Mouse (Mus musculus) olfactory bulb, adult 2 months (tissue): ENCODE results near the gene Clybl. TPM values are rescaled to one million over a fixed set of nuclear protein-coding genes. Genes with fewer than 3 reads are reported as not detected.

Source experiments
- H3K27ac ChIP-seq: fragments of 200-500 bp; 2 replicates; pipeline ENCODE4 v1.5.1; 2012; ENCODE audit warnings: low read depth, low read length; ENCODE audit not compliant: insufficient read depth
- H3K4me1 ChIP-seq: fragments of 200-500 bp; 2 replicates; pipeline ENCODE4 v1.6.1; 2012; ENCODE audit warnings: low read length; ENCODE audit not compliant: control insufficient read depth, insufficient read depth
- H3K4me3 ChIP-seq: fragments of 200-500 bp; 2 replicates; pipeline ENCODE4 v1.5.1; 2012; ENCODE audit warnings: mild to moderate bottlenecking, low read depth, low read length, moderate library complexity; ENCODE audit not compliant: insufficient read depth
- CTCF ChIP-seq: fragments of 200-500 bp; IDR thresholded peaks from 2 replicates; pipeline ENCODE4 v1.5.1; 2012; ENCODE audit warnings: low read depth, mild to moderate bottlenecking, low read length, moderate library complexity; ENCODE audit not compliant: insufficient read depth
- POLR2A ChIP-seq: fragments of 200-500 bp; IDR thresholded peaks from 2 replicates; pipeline ENCODE4 v1.6.1; 2012; ENCODE audit warnings: mild to moderate bottlenecking, low read depth, low read length, moderate library complexity; ENCODE audit not compliant: insufficient read depth
- WGBS: fragments of 180-500 bp; shearing (Covaris S2); methylation state at CpG from one replicate; pipeline ENCODE4 v1.1.7; 2018; 5-methylcytosine and 5-hydroxymethylcytosine counted together
- polyA plus RNA-seq: library from polyadenylated mRNA; stranded (reverse); fragments of >200 nt; gene quantifications from 2 replicates; pipeline ENCODE4 v1.2.4, GENCODE M21; 2012; ENCODE audit warnings: low replicate concordance; ENCODE audit not compliant: missing spikeins, insufficient read depth, insufficient read length

Clybl gene
- polyA plus RNA-seq, 1 experiment, result not detected

DNA sequence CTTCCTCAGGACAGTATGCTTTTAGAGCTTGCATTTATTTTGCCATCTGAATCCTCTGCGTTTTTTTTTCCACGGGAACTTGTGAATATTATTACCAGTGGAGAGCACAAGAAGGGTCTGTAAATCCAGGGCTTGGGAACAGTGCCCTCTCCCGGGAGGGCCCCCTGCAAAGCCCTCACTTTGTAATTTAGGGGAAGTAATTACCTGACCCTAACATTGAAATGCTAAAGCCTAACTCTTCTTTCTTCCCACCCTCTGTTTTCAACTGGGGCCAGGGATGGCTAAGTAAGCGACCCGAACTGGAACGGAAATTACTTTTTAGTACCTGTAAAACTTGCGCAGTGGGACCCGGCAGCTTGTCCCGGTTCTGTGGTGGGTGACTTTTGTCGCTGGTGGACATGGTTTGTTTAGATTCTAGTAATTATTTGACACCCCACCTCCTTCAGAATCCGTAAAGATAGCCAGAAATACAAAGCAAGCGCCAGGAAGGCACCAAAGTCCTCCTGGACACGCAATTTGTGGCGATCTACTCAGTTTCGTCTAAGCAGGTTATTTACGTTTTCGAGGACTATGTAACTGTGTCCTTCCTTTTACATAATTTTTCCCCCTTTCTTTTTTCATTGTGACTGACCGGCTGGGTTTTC, 224.5 kb downstream of the Clybl start:
- 33% methylated on average over 18 of the region's 18 CpGs for WGBS
- Histone ChIP-seq H3K4me1 (peaks cover 7% of the 10 kb centered on the region), H3K27ac (no peak overlapping the region), H3K4me3 (no peak overlapping the region; the same call in 1 of the 2 replicates)
- no peak for TF ChIP-seq CTCF
- no peak for TF ChIP-seq POLR2A

DNA sequence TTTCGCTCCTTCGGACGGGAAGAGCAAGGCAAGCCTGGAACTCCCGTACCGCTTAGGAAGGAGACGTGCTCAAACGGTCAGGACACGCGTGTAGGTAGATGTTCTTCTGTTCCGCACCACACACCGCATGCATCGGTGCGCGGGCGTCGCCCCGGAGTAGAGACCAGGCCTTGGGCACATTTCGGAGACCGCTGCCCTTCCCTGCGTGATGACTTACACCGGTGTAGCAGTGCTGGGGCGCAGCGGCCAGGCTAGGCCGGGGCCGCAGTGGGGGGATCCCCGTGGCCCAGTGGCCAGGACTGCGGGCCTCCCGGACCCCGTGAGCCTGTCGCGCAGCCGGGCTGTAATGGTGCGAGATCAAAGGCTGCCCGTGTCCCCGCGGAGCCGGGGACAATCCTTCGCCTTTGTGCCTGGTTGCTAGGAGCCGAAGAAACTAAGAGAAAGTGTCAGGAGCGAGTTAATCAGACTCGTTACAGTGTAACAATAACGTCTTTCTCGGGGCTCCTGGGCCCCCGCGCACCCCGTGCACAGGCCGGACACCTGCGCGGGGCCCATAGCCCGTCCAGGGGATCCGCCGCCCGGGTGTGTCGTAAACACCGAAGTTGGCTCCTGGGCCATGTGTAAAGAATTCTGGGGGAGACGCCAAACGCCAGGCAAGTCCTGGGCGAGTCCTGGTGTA, 225.2 kb downstream of the Clybl start:
- TF ChIP-seq CTCF (no peak), POLR2A (no peak)
- H3K4me3 ChIP-seq, result peak overlapping the region; percentile 23
- 12% methylated on average over 58 of the region's 58 CpGs for WGBS
- H3K27ac ChIP-seq, result no peak overlapping the region
- H3K4me1 ChIP-seq, result peaks cover 7% of the 10 kb centered on the region

DNA sequence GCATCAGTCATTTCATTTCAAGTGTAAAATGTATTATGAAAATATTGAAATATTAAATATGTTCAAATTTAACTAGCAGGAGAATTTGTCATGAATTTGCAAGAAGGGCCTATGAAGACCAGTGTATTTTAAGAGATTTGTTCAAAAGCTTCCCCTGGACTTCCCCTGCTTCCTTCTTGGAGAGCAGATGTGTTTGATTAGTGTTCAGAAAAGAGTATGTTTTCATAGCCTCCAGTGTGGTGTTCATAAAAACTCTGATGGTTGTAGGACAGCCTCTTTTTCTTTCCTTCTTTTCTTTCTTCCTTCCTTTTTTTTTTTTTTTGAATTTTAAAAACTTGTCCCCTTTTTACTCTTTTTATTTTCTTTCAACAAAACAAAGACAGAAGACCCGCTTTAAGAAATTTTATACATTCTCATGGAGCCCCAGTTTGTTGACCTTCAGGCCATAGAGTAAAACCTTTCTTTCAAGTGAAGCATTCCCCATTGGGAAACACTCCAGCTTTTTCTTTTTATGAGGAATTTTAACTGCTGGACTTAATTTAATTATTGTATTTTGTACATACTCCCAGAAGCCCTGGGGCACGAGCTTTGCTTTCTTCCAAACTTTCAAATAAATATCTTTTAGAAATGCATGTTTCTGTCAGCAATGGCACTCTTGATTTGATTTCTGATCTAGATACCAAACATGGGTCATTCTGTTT, 231.5 kb downstream of the Clybl start:
- Histone ChIP-seq H3K27ac (no peak overlapping the region), H3K4me1 (no peaks in the 10 kb centered on the region), H3K4me3 (no peak overlapping the region)
- no peak for TF ChIP-seq CTCF
- WGBS, result 86% methylated on average over 2 of the region's 2 CpGs

DNA sequence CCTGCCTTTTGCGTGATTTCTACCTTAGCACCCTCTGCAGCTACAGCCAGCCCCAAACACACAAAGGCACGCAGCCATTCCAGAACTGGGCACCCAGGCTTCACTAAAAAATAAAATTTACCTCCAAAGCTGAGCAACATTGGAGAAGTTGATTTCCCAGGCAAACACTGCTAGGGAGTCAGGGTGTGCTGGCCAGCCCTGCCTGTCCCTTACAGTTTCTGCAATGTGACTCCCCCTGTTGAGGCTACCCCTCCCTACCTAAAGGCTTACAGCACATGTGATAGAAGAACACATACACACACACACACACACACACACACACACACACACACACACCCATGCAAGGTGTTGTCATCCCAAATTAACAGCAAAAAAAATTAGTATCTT, 232.0 kb downstream of the Clybl start:
- TF ChIP-seq CTCF (no peak), POLR2A (no peak)
- Histone ChIP-seq H3K27ac (no peak overlapping the region), H3K4me3 (no peak overlapping the region), H3K4me1 (no peaks in the 10 kb centered on the region)
- 91% methylated on average over 2 of the region's 2 CpGs for WGBS

DNA sequence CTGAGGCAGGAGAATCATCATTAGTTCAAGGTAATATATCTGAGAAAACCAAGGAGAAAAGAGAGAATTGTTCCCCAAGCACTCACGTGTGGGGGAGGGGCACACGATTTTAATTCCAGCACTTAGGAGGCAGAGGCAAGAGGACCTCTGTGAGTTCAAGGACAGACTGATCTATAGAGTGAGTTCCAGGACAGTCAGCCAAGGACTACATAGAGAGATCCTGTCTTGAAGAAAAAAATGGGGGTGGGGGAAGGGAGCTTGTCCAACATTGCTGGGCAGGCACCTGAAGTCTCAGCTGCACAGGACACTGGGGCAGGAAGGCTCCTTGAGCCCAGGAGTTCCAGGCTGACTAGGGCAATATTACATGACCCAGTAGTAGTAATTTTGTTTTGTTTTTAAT, 233.3 kb downstream of the Clybl start:
- no peaks in the 10 kb centered on the region for H3K4me1 ChIP-seq
- H3K4me3 ChIP-seq, result no peak overlapping the region
- H3K27ac ChIP-seq, result no peak overlapping the region
- TF ChIP-seq POLR2A (no peak), CTCF (no peak)
- 96% methylated on average over 2 of the region's 2 CpGs for WGBS

DNA sequence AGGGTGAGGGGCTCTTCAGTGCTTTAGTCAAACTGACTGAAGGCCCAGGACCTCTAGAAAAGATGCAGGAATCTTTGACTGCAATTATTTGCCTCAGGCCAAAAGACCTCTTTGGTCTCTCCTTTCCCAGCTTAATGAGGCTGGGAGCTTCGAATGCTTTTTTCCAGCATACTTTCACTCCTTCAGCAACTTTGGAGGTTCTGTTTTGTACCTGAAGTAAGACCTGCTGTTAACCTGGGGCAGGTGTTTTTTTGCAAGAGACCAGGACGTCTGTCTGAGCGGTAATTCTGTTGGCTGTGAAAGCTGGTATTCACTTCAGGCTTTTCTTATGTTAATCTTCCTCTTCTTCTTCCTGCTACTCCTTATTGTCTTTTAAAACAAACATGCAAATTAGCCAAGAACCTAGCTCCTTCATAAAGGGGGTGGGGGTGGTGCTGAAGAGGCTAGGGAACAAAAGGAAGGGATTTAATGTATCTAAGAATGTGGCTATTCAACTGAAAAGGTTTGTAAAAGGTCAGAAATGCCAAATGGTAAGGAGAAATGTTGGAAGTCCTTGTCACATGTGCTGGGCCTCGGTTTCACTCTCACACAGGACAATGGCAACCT, 234.8 kb downstream of the Clybl start:
- Histone ChIP-seq H3K4me3 (no peak overlapping the region), H3K27ac (no peak overlapping the region), H3K4me1 (no peaks in the 10 kb centered on the region)
- TF ChIP-seq POLR2A, result no peak
- TF ChIP-seq CTCF, result no peak
- WGBS, result 53% methylated on average over 4 of the region's 4 CpGs

DNA sequence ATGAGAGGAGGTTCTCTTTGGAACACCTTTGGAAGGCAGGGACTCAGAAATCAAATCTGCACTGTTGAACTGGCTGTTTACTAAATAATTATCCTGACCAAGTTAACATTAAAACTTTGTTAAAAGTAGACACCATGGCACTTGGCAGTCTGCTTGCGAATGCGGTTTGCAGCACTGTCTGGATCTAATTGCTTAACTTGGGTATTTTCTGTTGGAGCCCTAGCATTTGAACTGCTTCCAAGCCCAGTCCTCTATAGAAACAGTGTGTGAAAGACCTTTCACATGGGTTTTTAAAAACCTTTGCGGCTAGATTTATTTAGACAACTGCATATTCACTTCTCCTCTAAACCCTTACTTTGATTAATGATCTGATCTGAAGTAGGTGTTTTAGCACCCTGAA, 242.9 kb downstream of the Clybl start:
- no peak overlapping the region for H3K27ac ChIP-seq
- no peak overlapping the region for H3K4me3 ChIP-seq
- 58% methylated on average over 3 of the region's 3 CpGs for WGBS
- H3K4me1 ChIP-seq, result no peaks in the 10 kb centered on the region
- TF ChIP-seq POLR2A (no peak), CTCF (no peak)

DNA sequence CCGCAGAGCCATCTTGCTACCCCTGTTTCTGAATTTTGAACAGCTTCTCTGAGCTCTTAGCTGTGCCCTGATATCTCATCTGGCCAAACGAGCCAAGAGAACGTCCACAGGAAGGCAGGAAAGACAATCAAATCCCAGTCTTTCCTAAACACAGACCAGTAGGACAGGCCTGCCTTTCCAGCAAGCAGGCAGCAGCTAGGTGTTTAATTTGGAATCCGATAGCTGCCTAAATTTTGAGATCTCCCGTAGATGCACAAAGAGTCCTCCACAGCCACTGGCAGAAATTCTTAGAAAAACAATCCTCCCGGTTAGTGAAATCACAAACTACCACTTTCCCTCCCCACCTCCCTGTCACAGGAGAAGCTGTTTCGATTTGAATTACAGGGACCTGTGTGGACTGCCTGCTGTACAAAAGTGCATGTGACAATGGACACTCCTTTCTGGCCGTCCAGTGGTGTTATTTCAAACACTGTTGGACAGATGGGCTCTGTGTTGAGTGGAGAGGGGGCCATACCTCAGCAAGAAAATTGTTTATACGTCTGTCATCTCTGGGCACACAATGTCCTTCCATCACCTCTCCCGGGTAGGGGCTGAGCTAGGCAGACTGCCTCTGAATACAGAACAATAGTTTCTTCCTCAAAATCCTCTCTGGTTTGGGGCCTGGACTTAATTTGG, 245.2 kb downstream of the Clybl start:
- TF ChIP-seq POLR2A, result no peak
- WGBS, result 78% methylated on average over 10 of the region's 10 CpGs
- Histone ChIP-seq H3K27ac (no peak overlapping the region), H3K4me3 (no peak overlapping the region), H3K4me1 (no peaks in the 10 kb centered on the region)

DNA sequence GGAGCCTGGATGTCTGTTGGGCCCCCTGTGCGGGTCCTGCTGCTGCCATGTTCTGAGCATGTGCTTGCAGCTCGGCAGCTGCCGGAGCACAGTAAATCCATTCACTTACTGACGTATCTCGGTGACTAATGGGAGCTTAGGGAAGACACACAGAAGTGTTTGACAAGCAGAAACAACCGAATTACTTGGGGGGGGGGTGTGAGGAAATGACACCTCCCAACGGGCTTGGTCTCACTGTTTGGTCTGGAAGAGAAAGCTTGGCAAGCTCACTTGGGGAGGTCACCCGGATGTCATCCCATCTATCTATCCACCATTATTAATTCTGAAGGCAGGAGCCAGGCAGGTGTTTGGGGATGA, 245.7 kb downstream of the Clybl start:
- Histone ChIP-seq H3K4me3 (no peak overlapping the region), H3K27ac (no peak overlapping the region), H3K4me1 (no peaks in the 10 kb centered on the region)
- no peak for TF ChIP-seq POLR2A
- no peak for TF ChIP-seq CTCF
- WGBS, result 71% methylated on average over 8 of the region's 8 CpGs
